Mouse (Mus musculus): Measurements from ENCODE around the gene Fam49a.
A peak's percentile ranks its signal among the peaks of the same experiment; 100 is the strongest.
"Not testable (repeated sequence)": the region's sequence is repeated elsewhere in the genome, so short reads cannot be mapped to it uniquely, and the experiment has no call there.

The Fam49a gene

DNA sequence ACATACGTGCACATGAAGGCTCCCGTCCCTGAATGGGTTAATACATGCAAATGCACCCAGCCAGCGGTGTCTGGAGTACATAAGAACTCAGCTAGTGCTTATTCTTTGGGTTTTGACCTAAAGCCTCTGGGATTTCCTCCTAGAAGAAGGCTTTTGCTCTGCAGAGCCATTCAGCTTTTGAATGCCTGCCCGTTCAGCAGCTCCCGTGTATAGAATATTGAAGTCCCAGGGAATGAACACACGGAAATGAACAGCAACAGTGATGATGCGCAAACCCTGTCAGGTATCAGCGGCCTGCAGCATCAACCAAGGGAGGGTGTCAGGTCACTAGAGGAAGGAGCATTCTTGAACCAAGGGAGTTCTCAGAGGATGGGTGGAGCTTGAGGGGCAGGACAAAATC is 52.4 kb downstream of the Fam49a start:
- no peak for DNase-seq (ENCODE audit: low spot score in 2 of 2)

DNA sequence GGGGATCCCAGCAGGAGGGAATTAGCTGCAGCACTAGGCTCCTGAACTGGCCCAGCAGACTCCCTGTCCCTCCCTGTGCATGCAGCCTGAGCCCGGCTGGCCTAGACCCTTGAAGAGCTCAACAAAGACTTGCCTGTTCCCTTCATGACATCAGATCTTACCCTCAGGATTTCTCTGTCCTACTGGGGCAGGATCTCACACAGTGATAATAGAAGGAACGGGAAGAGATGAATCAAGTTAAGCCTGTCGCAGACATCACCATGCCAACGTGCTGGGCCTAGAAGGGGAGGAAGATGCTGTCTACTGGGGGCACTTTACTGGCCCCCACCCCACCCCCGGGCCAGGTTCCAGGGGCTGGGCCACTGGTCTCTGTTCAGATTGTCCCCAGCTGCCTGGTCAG is 53.1 kb downstream of the Fam49a start:
- no peak for DNase-seq (ENCODE audit: low spot score in 2 of 2)

DNA sequence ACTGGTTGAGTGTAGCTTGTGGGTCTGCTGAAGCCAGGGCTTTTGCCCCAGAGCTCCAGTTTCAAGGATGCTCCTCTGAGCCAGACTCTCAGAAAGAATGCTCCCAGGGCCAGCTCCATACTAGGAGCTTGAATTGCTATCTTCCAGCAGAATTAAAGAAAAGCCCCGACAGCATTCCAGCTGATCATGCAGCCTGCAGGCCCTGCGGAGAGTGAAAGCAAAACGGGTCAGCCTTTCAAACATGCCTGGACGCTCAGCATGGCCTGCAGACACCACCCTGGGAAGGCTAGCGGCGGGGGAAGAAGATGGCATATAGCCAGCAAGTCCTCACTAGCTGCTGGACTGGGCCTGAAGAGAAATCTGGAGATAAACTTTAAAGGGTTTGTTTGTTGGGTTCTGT is 55.0 kb downstream of the Fam49a start:
- no peak for DNase-seq (ENCODE audit: low spot score in 2 of 2)

DNA sequence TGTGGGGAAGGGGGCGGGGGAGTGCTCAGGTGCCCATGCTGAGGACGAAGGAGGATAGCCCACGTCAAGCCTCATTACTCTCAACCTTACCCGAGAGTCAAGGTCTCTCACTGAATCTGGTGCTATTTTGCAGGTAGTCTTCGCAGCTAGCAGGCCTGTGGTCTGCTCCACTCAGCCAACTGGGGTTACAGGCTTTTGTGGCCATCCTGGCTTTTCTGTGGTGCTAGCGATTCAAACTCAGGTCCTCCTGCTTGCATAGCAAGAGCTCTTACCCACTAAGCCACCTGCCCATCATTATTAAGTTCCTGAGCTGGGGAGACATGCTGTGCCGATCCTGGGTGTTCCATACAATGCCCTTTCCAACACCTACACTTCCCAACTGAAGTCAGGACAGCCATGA is 55.7 kb downstream of the Fam49a start:
- no peak for DNase-seq (ENCODE audit: low spot score in 2 of 2)

DNA sequence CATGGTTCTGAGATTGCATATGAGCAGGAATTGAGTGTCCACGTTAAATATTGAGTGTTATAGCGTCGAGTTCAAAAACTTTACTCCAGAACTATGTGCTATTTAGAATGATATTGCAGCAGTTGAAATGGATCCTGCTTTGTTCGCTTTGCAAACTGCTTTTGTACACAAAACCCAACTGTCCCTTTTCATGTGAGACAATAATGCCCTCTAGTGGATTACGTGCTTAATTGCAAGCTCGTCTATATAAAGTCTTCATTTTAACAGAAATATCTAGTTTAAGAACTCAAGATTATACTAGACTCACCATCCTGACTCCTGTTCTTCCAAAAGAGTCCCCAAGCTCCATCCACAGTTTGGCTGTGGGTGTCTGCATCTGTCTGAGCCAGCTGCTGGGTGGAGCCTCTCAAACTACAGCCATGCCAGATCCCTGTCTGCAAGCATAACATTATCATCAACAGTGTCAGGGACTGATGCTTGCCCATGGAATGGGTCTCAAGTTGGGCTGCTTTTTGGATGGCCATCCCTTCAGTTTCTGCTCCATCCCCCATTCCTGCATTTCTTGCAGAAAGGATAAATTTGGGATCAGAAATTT is 56.3 kb downstream of the Fam49a start:
- DNase-seq (ENCODE audit: low spot score in 2 of 2) = no peak

DNA sequence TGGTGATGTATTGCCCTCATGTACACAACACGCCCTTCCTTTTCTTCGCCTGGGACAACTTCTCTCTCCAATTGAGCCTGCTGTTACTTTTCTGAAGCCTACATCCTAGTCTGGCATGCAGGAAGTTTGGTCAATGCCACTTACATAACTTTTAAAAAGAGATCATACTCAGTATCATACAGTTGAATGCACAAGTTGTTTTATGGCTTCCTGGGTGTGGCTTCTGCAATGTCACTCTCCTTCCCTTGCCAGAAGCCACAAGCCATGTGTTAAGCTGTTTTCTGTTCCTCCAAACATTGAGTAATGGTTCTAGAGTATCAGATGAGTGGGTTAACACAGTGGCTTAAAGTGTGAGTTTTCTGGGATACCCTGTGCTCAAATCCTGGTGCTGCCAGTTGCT is 58.8 kb downstream of the Fam49a start:
- no peak for DNase-seq (ENCODE audit: low spot score in 2 of 2)

DNA sequence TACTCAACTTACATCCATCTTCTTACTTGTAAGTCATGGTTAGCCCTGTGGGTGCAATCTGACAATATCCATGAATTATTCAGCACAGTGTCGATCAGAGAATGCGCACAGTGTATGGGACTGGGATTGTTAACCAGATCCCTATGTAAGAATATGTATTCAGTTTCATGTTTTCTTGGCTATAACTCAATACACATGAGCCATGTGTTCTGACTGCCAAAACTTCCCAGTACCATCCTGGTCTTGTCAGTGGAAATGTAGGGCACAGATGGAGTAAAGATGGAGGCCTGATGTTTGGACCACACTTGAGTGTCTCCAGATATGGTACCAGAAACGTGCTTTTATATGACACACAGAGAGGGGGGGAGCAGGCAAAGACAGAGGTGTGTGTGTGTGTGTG is 59.2 kb downstream of the Fam49a start:
- no peak for DNase-seq (ENCODE audit: low spot score in 2 of 2)

DNA sequence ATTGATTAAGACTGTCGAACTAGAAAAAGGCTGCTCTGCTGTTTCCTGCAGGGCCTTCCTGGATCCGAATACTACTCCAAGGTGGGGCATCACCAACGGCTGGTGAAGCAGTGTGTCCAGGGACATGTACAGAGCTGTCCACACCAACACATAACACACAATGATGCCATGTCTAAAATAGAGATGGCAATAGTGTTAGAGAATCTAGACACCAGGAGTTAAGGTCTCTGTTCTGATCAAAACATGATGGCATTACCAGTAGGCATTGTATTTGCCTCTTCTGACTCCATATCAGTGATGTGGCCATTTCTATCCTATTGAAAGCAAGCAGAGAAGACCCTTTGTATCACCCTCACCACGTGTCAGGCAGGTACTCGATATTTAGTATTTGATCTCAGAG is 61.1 kb downstream of the Fam49a start:
- no peak for DNase-seq (ENCODE audit: low spot score in 2 of 2)

DNA sequence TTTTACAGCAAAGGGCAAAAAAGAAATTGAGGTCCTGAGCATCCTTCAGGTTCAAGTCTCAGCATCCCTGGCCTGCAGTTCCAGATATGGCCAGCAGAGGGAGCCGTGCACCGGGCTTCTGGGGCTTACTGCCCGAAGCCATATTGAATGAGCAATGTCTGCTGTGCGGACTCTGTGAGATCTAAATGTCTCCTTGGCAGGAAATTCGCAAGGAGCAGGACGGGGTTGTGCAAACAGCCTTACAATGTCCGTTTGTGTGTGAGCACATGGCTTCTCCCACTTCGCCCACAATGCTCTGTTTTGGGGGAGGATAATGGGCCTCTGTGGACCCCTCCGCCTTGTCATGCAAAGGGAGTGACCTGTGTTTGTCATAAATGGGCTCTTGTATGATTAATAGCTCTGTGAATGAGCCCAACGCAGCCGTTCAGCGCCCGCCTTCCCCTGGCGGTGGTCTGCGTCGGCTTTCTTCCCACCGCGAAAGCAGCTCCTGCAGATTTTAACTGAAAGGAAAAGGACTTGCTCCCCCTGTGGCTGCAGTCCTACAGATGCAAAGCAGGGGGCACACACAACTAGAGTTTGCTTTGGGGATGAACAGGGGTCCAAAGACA is 61.8 kb downstream of the Fam49a start:
- peak; percentile 85 to 95 for DNase-seq (ENCODE audit: low spot score in 2 of 2)

DNA sequence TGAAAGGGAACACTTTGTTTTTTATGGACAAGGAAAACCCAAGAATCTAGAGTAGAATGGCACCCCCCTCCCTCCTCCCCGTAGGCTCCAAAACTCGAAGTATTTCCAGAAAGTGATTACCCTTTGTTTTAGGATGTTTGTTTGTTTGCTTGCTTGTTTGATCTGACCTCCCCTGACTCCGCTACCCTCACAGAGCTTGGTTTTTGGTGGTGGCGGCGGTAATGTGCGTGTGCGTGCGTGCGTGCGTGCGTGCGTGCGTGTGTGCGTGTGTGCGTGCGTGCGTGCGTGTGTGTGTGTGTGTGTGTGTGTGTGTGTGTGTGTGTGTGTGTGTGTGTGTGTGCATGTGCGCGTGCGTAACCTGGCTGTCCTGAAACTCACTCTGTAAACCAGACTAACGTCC is 62.3 kb downstream of the Fam49a start:
- DNase-seq (ENCODE audit: low spot score in 2 of 2) = not testable (repeated sequence)

DNA sequence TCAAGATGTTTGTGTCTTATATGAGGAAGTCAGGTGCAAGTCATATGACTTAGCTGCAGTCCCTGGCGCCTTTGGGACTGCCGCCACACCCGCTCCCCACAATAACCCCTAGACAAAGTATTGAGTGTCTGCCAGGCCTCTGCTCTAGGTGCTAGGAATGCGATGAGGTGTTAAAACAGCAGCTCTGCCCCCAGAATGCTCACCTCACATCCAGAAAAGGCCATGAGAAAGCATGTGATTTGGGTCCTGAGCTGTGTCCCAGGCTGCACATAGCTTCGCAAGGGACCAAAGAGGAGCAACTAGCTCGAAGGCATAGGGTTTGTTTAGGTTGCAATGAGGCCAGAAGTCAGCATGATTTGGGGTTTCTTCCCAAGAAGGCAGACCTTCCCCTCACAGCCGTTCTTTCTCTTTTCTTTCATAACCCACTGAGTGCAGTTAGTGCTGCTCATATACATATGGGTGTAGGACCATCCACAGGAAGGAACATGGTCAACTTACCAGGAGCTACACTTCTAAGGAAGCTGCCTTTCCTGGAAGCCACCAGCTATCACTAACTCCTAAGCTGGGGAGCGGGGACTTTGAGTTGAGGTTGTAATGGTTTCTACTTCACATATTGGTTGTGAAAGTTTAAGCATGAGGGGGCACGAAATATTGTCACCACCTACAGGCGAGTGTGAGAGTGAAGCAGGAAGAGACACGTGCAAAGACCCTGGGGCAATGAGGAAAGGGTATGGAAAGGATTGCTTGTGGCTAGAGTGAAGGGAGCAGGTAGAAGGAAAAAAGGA is 71.8 kb downstream of the Fam49a start:
- no peak for DNase-seq (ENCODE audit: low spot score in 2 of 2)

DNA sequence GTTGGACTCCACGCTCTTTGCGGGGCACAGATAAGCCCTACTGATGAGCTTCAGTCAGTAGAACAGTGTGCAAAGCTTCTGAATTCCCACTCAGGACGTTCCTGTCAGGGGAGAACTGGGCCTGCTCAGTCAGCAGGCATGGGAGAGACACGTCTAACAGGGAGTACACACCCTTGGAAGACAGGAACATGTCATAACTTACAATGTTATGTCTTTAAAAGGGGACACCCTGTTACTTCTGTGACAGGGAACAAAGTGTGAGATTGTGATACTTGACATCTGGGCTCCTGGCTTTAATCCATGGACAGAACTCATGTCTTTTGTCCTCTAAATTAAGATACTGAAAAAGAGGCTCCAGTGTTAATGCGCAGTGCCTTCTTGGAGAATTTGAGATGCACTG is 72.5 kb downstream of the Fam49a start:
- no peak for DNase-seq (ENCODE audit: low spot score in 2 of 2)

DNA sequence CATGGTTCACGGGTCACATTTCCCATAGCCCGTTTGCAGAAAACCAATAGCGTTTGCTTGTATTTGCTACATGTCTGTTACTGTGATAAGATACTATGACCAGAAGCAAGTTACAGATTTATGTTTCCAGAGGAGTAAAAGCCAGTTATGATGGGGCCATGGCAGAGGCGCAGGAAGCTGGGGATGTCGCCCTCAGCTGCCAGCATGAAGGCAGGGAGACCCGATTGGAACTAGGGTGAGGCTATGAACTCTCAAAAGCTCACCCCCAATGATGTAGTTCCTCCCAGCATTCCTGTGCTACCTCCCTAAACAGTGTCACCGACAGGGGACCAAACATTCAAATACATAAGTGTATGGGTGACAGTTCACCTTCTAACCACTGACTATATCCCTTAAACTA is 73.6 kb downstream of the Fam49a start:
- DNase-seq (ENCODE audit: low spot score in 2 of 2) = no peak

DNA sequence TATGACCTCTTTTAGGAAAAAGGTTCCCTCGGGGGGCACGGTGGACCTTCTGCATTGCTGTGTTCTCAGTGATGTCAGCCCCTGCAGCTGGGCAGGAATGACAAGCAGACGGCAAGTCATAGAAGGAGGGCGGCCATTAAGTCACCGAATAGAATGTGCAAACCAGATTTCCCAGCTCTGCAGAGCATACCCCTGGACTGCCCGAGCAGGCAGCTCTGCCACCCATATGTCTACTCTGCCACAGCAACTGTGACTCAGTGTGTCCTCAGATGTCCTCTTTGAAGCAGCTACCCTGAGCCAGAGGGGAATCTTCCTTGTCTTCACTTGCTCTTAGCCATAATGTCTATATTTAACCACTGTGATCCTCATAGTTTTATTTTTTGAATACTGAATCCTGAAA is 75.4 kb downstream of the Fam49a start:
- no peak for DNase-seq (ENCODE audit: low spot score in 2 of 2)

DNA sequence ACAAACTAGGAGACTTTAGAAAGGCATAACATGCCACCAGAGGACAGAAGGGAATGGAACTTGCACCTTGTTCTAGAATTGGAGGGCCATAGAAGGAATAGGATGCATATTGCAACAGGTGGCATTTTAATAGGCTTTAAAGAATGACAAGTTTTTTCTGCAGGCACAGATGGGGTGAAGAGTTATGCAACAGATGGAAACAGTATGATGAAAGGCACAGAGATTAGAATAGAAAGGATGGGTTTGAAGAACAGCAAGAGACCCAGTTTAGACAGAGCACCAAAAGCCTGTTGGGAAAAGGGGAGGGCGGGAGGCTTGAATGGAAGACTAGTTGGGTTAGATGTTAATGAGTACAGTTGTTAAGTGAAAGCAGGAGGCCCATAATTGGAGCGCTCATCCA is 81.4 kb downstream of the Fam49a start:
- DNase-seq (ENCODE audit: low spot score in 2 of 2) = no peak

DNA sequence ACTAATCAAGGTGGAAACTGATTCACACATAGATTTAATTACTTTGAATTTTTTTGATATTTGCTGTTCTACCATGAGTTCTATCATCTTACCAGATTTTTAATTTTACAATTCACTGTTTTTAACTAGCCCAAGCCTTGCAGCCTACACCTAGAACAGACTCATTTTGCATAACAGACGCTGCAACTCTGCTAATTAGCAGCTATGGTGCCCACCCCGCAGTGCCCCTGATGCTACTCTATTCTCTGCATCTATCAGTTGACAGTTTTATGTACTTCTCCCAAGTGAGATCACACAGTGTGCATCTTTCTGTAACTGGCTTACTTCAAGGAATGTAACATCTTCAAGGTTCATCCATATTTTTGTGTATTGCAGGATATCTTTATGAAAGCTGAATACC is 86.7 kb downstream of the Fam49a start:
- no peak for DNase-seq (ENCODE audit: low spot score in 2 of 2)

DNA sequence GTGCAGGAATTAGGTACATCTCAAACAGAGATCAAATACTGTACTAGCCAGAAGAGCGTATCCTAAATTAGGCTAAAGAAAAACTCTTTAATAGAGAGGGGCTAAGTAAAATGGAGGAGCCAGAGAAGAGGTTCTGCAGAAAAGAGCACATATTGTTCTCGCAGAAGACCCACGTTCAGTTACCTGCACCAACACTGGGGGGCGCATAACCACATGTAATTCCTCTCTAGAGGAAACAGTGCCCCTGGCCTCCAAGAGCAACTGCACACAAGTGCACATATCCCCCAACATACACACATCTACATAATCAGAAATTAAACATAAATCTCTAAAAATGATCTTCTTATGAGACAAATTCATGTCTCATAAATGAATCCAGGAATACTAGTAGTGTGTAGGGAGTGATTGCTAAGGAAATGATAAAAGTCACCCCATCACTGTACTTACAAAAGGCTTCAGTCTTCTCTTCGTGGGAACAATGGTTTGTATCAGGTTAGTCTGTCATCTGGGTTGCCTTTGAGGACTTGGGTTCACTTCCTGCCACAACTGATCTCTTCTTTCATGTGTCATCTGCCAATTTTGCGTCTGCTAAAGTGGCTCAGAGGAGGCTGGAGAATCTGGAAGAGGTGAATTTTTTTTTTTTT is 87.8 kb downstream of the Fam49a start:
- no peak for DNase-seq (ENCODE audit: low spot score in 2 of 2)

DNA sequence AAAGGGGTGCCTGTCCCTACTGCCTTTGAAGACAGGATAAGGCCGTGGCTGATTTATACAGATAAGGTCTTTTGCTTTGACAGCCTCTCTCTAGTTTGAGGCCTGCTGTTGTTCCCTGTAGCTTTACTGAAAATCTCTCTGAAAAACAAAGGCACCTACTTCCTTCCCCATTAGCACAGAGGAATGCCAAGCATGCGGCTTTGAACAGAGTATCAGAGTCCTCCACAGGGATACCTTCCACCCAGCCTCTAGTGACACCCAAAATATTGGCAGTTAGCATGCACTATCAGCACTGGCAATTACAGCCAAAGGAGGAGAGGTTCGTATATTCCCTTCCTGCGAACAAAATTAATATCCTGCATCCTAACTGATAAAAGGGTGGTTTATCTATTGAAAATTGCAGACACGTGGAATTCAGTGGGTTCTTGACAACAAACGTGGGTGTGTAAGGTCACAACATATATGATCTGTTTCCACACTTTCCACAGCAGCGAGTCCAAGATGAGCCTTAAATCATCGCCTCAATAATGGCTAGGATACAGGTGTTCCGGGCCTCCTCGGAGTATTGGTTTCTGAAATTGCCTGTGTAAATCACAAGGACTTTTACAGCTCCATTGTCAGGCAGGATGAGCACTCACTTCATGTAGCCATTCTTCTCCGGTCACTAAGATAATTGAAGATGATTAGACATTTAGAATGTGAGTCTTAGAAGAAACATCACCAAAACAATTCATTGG is 90.0 kb downstream of the Fam49a start:
- no peak for DNase-seq (ENCODE audit: low spot score in 2 of 2)

DNA sequence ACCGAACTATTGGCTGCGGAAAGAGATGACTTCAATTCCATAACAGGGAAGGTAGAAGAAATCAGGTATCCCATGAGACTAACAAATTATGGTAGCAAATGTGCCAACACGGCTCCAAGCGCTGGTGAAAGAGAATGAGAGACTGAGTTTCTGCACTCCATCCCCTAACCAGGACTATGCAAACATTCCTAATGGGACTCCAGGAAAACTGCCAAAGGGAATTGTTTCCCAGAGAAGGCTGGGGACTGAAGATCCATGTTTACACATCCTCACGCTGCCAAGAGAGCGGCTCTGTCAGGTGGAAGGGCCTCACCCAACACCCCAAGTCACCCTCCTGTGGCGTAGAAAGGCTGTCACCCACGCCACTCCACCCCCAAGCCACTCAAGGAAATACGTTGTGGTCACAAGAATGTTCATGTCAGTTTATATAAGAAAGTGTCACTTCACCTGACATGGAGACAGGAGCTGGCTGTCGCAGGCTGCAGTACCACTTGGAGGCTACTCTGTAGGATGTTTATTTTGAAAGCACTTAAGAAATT is 92.2 kb downstream of the Fam49a start:
- no peak for DNase-seq (ENCODE audit: low spot score in 2 of 2)

DNA sequence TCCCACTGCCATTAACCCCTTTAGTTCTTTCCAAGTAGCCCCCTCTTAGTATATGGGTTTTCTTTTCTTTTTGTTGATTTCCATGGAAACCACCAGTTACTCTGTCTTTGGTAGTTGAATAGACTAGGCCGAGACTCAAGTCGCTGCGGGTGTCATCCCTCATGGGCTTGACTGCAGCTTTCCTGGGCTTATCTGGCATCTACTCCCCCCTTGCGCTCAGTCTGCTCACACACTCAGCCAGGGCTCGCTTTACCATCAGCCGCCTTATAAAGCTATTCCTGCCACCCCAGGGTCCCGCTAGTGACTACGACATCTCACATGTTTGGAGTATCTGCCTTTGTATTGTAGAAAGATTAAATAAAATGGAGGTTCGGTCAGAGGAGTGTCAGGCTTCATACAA is 94.1 kb downstream of the Fam49a start:
- DNase-seq (ENCODE audit: low spot score in 2 of 2) = no peak

DNA sequence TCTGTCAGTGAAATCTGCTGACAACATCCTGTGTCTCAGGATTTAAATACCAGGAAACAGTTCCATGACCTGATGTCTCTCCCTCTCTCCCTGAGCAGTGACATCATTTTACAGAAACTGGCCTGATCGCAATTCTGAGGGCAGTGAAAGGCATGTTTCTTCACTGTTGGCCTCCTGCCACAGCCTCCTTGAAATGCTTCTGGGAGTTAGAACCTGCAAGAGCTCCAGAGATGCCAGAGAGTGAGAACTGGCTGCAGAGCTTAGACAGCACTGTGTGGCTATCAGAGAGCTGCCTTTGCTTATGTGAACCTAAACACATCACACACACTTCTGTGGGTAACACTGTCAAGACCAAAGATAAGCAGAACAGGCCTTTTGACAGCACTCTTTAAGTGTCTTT is 94.5 kb downstream of the Fam49a start:
- no peak for DNase-seq (ENCODE audit: low spot score in 2 of 2)

DNA sequence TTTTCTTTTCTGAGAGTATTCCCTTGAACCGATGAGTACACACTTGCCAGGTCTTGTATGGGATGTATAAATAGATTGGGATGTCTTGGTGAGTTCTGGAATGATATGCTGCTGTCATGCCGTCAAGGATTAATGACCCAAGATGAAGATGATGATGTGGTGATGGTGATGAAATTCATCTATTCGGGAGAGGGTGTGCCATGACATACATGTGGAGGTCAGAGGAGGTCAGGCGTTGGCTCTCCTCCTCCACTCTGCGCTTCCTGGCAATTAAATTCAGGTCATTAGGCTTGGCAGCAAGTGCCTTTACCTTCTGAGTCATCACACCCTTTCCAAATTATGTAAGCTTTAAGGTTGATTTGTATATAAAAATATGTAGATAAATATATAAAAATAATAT is 95.0 kb downstream of the Fam49a start:
- no peak for DNase-seq (ENCODE audit: low spot score in 2 of 2)

All from frontal cortex, postnatal 14 days (tissue).